Mouse (Mus musculus) CH12.LX (cell line): ENCODE measurements around the gene Myh6. TPM values are rescaled to one million over a fixed set of nuclear protein-coding genes. Genes with fewer than 3 reads are reported as not detected.

Source experiments
- DNase-seq: peaks from one replicate; pipeline ENCODE4 v3.0.0-alpha.2; 2013; ENCODE audit errors: extremely low read depth
- H3K27ac ChIP-seq: 2 replicates; pipeline ENCODE4 v1.5.1; 2012; ENCODE audit warnings: low read depth, mild to moderate bottlenecking, control low read depth, moderate library complexity; ENCODE audit not compliant: insufficient read depth
- H3K27me3 ChIP-seq: replicated peaks from 2 replicates; pipeline ENCODE3; 2012; ENCODE audit warnings: inconsistent platforms
- H3K36me3 ChIP-seq, 2 experiments: replicated peaks in 1 of 2; 2 replicates each; pipeline versions ENCODE3 to v1.6.1; 2012; ENCODE audit warnings: inconsistent platforms in 1 of 2, low read length in 1 of 2, mild to moderate bottlenecking in 1 of 2, mixed read lengths in 1 of 2, moderate library complexity in 1 of 2; ENCODE audit not compliant: control insufficient read depth in 1 of 2, insufficient read depth in 1 of 2
- H3K4me1 ChIP-seq, 2 experiments: 2 replicates each; pipeline ENCODE4 v1.6.1; 2012; ENCODE audit warnings: inconsistent platforms in 1 of 2, moderate library complexity in 1 of 2; ENCODE audit not compliant: insufficient read depth in 2 of 2, control insufficient read depth in 1 of 2
- H3K4me2 ChIP-seq: 2 replicates; pipeline ENCODE4 v1.6.1; 2012; ENCODE audit warnings: low read depth, mild to moderate bottlenecking, control low read depth; ENCODE audit not compliant: poor library complexity, insufficient read depth, severe bottlenecking
- H3K4me3 ChIP-seq, 3 experiments: fragments of 150-350 bp in 1 of 3; sonication (generic) in 1 of 3; replicated peaks in 1 of 3; 2 replicates each; pipeline versions ENCODE3 to v1.5.1; 2011 to 2012; ENCODE audit warnings: low read depth in 2 of 3, low read length in 2 of 3, mild to moderate bottlenecking in 2 of 3, moderate library complexity in 2 of 3, control low read depth in 1 of 3, improper control_type of control experiment in 1 of 3, inconsistent platforms in 1 of 3, mixed read lengths in 1 of 3; ENCODE audit not compliant: poor library complexity in 1 of 3
- H3K79me2 ChIP-seq: replicated peaks from 2 replicates; pipeline ENCODE4 v1.6.1; 2012; ENCODE audit warnings: mild to moderate bottlenecking, moderate library complexity; ENCODE audit not compliant: control insufficient read depth, poor library complexity, insufficient read depth, severe bottlenecking; ENCODE audit errors: extremely low read depth
- H3K9ac ChIP-seq: 2 replicates; pipeline ENCODE4 v1.6.1; 2012; ENCODE audit warnings: low read depth, mild to moderate bottlenecking, control low read depth, moderate library complexity; ENCODE audit not compliant: insufficient read depth
- H3K9me3 ChIP-seq: replicated peaks from 2 replicates; pipeline ENCODE3; 2012; ENCODE audit warnings: low read length, inconsistent platforms, mixed read lengths
- CHD1 ChIP-seq: IDR thresholded peaks from 2 replicates; pipeline ENCODE4 v1.6.1; 2012; ENCODE audit warnings: low read depth, low read length, improper control_type of control experiment, inconsistent platforms
- IRF4 ChIP-seq: IDR thresholded peaks from 2 replicates; pipeline ENCODE4 v1.6.1; 2014; ENCODE audit warnings: low read depth, mild to moderate bottlenecking, inconsistent platforms, low read length, improper control_type of control experiment
- KAT2A ChIP-seq: IDR thresholded peaks from 2 replicates; pipeline ENCODE4 v1.6.1; 2012; ENCODE audit warnings: low read length, improper control_type of control experiment, inconsistent platforms; ENCODE audit not compliant: insufficient replicate concordance
- MAX ChIP-seq: IDR thresholded peaks from 2 replicates; pipeline ENCODE4 v1.6.1; 2011; ENCODE audit warnings: low read length, improper control_type of control experiment
- MYC ChIP-seq: IDR thresholded peaks from 2 replicates; pipeline ENCODE4 v1.6.1; 2011; ENCODE audit warnings: low read depth, mild to moderate bottlenecking, improper control_type of control experiment, low read length
- NRF1 ChIP-seq: IDR thresholded peaks from 2 replicates; pipeline ENCODE4 v1.6.1; 2014; ENCODE audit warnings: low read depth, mild to moderate bottlenecking, inconsistent platforms, low read length, improper control_type of control experiment, moderate library complexity
- POLR2A ChIP-seq: IDR thresholded peaks from 2 replicates; pipeline ENCODE4 v1.6.1; 2011; ENCODE audit warnings: low read depth, mild to moderate bottlenecking, improper control_type of control experiment, low read length
- POLR2AphosphoS2 ChIP-seq: IDR thresholded peaks from 2 replicates; pipeline ENCODE4 v1.6.1; 2011; ENCODE audit warnings: low read depth, low read length, improper control_type of control experiment
- RAD21 ChIP-seq: IDR thresholded peaks from 2 replicates; pipeline ENCODE4 v1.6.1; 2011; ENCODE audit warnings: low read depth, mild to moderate bottlenecking, low read length, improper control_type of control experiment, moderate library complexity
- SIN3A ChIP-seq: IDR thresholded peaks from 2 replicates; pipeline ENCODE4 v1.6.1; 2012; ENCODE audit warnings: low read length, improper control_type of control experiment, inconsistent platforms
- SMC3 ChIP-seq: IDR thresholded peaks from 2 replicates; pipeline ENCODE4 v1.6.1; 2011; ENCODE audit warnings: low read depth, low read length, improper control_type of control experiment
- USF1 ChIP-seq: IDR thresholded peaks from 2 replicates; pipeline ENCODE4 v1.6.1; 2014; ENCODE audit warnings: low read depth, mild to moderate bottlenecking, inconsistent platforms, low read length, improper control_type of control experiment
- USF2 ChIP-seq: conservative IDR thresholded peaks from 2 replicates; pipeline ENCODE4 v1.6.1; 2011; ENCODE audit warnings: low read depth, low read length, improper control_type of control experiment
- ZKSCAN1 ChIP-seq: IDR thresholded peaks from 2 replicates; pipeline ENCODE4 v1.6.1; 2012; ENCODE audit warnings: low read depth, inconsistent platforms, low read length, improper control_type of control experiment, borderline replicate concordance
- ZMIZ1 ChIP-seq: IDR thresholded peaks from 2 replicates; pipeline ENCODE4 v1.6.1; 2012; ENCODE audit warnings: low read depth, mild to moderate bottlenecking, inconsistent platforms, low read length, improper control_type of control experiment
- dilution Hi-C: fragments of 300-500 bp; cut with MboI; formaldehyde crosslinking; loops from 2 replicates; pipeline ENCODE4 v1.14.3; 2020; ENCODE audit warnings: low sequenced_read_pairs; ENCODE audit not compliant: extremely low pct_unique_long_range_greater_than_20kb, extremely low pct_ligation_motif_present
- in situ Hi-C: fragments of 300-500 bp; cut with MboI; formaldehyde crosslinking; loops from 3 replicates; pipeline ENCODE4 v1.14.3; 2019; ENCODE audit warnings: low sequenced_read_pairs, low pct_ligation_motif_present, low pct_unique_long_range_greater_than_20kb, mixed read lengths
- polyA plus RNA-seq: library from polyadenylated mRNA; unstranded; fragments of >175 nt; gene quantifications from 2 replicates; pipeline ENCODE4 v1.2.1, GENCODE M21; 2012; ENCODE audit warnings: low read depth; ENCODE audit not compliant: insufficient read length
- total RNA-seq, 2 experiments: library from RNA; depleted of rRNA; stranded (reverse); fragments of 300-350 nt in 1 of 2; fragments of >200 nt in 1 of 2; gene quantifications; 2 replicates each; pipeline ENCODE4 v1.2.3; 2012 to 2014

Gene Myh6
- total and polyA plus RNA-seq, 3 experiments: 0.04 to 1.5 (median 0.98) TPM

GRCm38 (mm10) chr14:54912886-54913285 lies 53.8 kb downstream of the Myh6 start, which contains the start of gene Slc22a17:
Gene Slc22a17, minus strand, starts transcription at chr14:54913132.
- in situ Hi-C loops: no loop called here
- peak within 1 kb of the TSS; percentile 49; the same call in 1 of the 2 replicates for H3K4me2 ChIP-seq
- DNase-seq: no peak
- peak within 1 kb of the TSS; percentile 36 to 74 (median 41) for H3K4me3 ChIP-seq
- no peak within 1 kb of the TSS for H3K27ac ChIP-seq
- H3K9ac ChIP-seq: peak within 1 kb of the TSS; percentile 46; the same call in 1 of the 2 replicates
- no peaks in the 10 kb centered on the region for H3K9me3 ChIP-seq
- peaks cover 0 to 4% of the 10 kb centered on the region in 2 experiments; a peak in 2 of 4 replicates for H3K4me1 ChIP-seq
- TF ChIP-seq MYC (no peak), POLR2A (peak; percentile 58)
- no peaks in the 10 kb centered on the region for H3K36me3 ChIP-seq
- peaks cover 79% of the 10 kb centered on the region for H3K27me3 ChIP-seq
- dilution Hi-C loops: no loop called here
- H3K79me2 ChIP-seq: no peaks in the 10 kb centered on the region

DNA sequence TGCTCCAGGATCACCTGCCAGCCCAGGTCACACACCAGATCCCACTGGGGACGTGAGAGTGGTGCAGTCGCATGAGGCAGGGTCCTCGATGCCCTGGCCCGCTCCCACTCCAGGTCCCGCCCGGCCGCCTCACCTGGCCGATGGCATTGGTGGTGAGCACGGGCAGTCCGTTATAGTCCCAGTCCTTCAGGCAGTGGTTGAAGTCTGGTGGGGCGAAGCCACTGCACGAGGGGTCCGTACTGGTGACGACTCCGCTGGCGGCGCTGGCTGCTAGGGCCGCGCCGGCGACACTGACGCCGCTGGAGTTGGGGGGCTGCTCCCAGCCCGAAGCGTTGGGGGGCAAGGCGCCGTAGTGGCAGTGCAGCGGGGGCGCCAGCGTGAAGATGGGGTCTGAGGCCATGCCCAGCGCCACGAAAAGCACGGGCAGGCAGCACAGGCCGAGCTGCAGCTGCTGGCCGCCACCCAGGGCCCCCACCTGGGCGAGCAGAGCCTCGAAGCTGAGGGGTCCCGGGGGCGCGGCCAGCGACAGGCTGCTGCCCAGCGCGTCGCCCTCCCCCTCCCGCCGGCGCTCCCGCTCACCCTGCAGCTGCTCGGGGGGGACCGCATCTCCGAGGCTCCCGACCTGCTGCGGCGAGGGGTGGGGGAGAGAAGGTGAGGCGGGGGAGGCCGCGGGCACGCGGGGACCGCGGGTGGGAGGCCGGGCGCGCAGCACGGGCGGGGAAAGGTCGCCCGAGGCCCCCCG lies 54.4 kb downstream of the Myh6 start:
- peaks cover 74% of the 10 kb centered on the region for H3K27me3 ChIP-seq
- H3K4me2 ChIP-seq: peak overlapping the region; percentile 49; the same call in 1 of the 2 replicates
- no peak for DNase-seq
- H3K79me2 ChIP-seq: no peaks in the 10 kb centered on the region
- in situ Hi-C loops (no loop called here), dilution Hi-C loops (no loop called here)
- H3K4me1 ChIP-seq: peaks cover 0 to 4% of the 10 kb centered on the region in 2 experiments; a peak in 2 of 4 replicates
- peak overlapping the region; percentile 46; the same call in 1 of the 2 replicates for H3K9ac ChIP-seq
- no peak overlapping the region for H3K27ac ChIP-seq
- TF ChIP-seq IRF4 (no peak), USF2 (no peak), RAD21 (no peak), MAX (no peak), CHD1 (no peak), KAT2A (no peak), ZMIZ1 (no peak), USF1 (no peak), NRF1 (no peak), POLR2AphosphoS2 (no peak), ZKSCAN1 (no peak), SIN3A (no peak), SMC3 (no peak)
- H3K9me3 ChIP-seq: no peaks in the 10 kb centered on the region
- no peaks in the 10 kb centered on the region for H3K36me3 ChIP-seq
- H3K4me3 ChIP-seq: peak overlapping the region; percentile 36 to 74 (median 41)
